Mouse (Mus musculus) testis, adult 2 months (tissue): ENCODE results near the gene Gpr152.

Experiments
- CTCF ChIP-seq: fragments of 200-500 bp; IDR thresholded peaks from 2 replicates; pipeline ENCODE4 v1.5.1; 2012; ENCODE audit warnings: low read depth, mild to moderate bottlenecking, inconsistent platforms, low read length, moderate library complexity; ENCODE audit not compliant: control insufficient read depth, insufficient read depth, insufficient replicate concordance
- POLR2A ChIP-seq: fragments of 200-500 bp; IDR thresholded peaks from 2 replicates; pipeline ENCODE4 v1.6.1; 2012; ENCODE audit warnings: low read depth, mild to moderate bottlenecking, inconsistent platforms, low read length, moderate library complexity; ENCODE audit not compliant: control insufficient read depth

GRCm38 (mm10) chr19:4181892-4182291 lies 42.3 kb downstream of the Gpr152 start:
- TF ChIP-seq CTCF: no peak
- no peak for TF ChIP-seq POLR2A
